Mouse (Mus musculus): ENCODE measurements around the gene Fanca. TPM values are rescaled to one million over a fixed set of nuclear protein-coding genes. Genes with fewer than 3 reads are reported as not detected.

The Fanca gene
- polyA plus RNA-seq, 1 experiment from 2014 or later, result 15.2 TPM

DNA sequence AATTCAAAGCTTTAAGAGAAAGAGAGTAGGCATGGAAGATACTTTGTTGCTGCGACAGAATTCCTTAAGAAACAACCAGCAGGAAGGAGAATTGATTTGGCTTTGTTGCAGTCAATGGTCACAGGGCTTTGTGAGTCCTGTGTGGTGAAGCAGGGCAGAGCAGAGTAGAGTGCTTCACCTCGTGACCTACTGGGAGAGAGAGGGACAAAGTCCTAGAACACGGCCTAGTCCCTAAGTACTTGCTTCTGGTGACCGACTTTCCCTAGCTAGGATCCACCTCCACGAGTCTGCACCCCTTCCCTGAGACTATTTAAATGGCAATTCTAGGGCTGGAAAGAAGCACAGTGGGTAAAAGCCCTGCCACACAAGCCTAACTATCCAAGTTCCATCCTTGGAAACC lies 11.6 kb upstream of the Fanca start:
- H3K27ac ChIP-seq (replicated peaks), result no peak overlapping the region
- H3K4me2 ChIP-seq (replicated peaks), result no peak overlapping the region
- no peak overlapping the region for H3K4me3 ChIP-seq
- no peaks in the 10 kb centered on the region for H3K36me3 ChIP-seq
- H3K9ac ChIP-seq (replicated peaks), result no peak overlapping the region
- WGBS, result 76% methylated on average over 5 of the region's 5 CpGs
- peaks cover 24% of the 10 kb centered on the region for H3K4me1 ChIP-seq
- no peaks in the 10 kb centered on the region; the same call in 1 of the 2 replicates for H3K27me3 ChIP-seq
- H3K9me3 ChIP-seq, result no peaks in the 10 kb centered on the region
- no peak for ATAC-seq (replicated peaks)

DNA sequence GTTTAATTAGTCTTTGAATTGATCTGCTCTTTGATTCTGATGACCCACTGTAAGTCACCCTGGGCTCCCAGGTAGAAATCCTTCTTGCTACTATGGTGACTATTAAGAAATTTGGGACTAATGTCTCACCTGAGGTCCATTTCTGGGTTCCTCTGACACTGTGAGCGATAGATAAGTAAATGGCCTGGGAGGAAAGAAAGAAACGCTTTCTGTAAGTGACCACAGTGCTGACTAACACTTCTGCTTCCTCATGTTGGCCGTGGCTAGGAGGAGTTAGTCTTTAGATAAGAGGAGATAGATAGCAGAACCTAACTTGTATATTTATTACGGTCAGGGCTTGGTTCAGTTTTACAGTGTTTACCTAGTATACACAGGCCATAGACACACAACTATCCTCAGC lies 11.0 kb upstream of the Fanca start:
- no peak overlapping the region for H3K4me3 ChIP-seq
- no peak overlapping the region for H3K9ac ChIP-seq (replicated peaks)
- H3K27me3 ChIP-seq, result no peaks in the 10 kb centered on the region; the same call in 1 of the 2 replicates
- no peaks in the 10 kb centered on the region for H3K36me3 ChIP-seq
- H3K4me1 ChIP-seq, result peaks cover 18% of the 10 kb centered on the region
- no peak for ATAC-seq (replicated peaks)
- H3K9me3 ChIP-seq, result no peaks in the 10 kb centered on the region
- 85% methylated on average over 4 of the region's 4 CpGs for WGBS
- no peak overlapping the region for H3K4me2 ChIP-seq (replicated peaks)
- H3K27ac ChIP-seq (replicated peaks), result no peak overlapping the region

DNA sequence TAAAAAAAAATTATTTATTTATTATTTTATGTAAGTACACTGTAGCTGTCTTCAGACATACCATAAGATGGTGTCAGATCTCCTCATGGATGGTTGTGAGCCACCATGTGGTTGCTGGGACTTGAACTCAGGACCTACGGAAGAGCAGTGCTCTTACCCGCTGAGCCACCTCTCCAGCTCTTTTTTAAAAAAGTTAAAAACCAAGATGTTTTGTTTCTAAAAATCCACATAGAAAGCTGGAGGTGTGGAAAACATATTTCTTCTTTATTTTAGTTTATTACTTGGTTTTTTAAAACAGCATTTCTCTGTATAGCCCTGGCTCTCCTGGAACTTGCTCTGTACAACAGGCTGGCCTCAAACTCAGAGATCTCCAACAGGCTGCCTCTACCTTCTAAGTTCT lies 10.2 kb upstream of the Fanca start:
- no peak overlapping the region for H3K4me3 ChIP-seq
- H3K4me2 ChIP-seq (replicated peaks), result no peak overlapping the region
- 95% methylated on average over 2 of the region's 2 CpGs for WGBS
- no peak overlapping the region for H3K9ac ChIP-seq (replicated peaks)
- ATAC-seq (replicated peaks), result no peak
- H3K27ac ChIP-seq (replicated peaks), result no peak overlapping the region
- no peaks in the 10 kb centered on the region for H3K9me3 ChIP-seq
- no peaks in the 10 kb centered on the region; the same call in 1 of the 2 replicates for H3K27me3 ChIP-seq
- H3K4me1 ChIP-seq, result peaks cover 10% of the 10 kb centered on the region; the same call in 1 of the 2 replicates
- H3K36me3 ChIP-seq, result no peaks in the 10 kb centered on the region

DNA sequence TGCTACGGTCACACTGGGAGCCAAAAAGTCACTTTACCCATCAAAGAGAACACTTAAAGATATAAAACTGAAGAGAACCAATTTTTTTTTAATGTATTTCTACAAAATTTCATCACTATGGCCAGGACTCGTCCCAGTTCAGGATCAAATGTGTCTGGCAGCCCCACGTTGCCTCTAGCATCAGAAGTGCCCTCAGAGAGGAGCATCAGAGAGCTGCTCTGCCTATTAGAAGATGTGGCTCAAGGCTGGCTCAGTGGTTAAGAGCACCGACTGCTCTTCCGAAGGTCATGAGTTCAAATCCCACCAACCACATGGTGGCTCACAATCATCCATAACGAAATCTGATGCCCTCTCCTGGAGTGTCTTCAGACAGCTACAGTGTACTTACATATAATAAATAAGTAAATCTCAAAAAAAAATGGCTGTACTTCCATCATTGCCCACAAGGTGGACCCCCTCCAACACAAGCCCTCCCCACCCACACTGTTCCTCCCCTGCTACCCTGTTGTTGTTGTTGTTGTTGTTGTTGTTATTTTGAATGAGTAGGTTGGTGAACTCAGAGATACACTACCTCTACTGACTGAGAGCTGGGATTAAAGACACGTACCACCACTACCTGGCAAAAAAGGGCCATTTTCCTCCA lies 1.3 kb upstream of the Fanca start:
- no peak for ATAC-seq (replicated peaks)
- Histone ChIP-seq H3K4me1 (peaks cover 18% of the 10 kb centered on the region), H3K4me3 (no peak overlapping the region), H3K27me3 (no peaks in the 10 kb centered on the region), H3K4me2 (replicated peaks) (no peak overlapping the region), H3K9ac (replicated peaks) (no peak overlapping the region), H3K9me3 (no peaks in the 10 kb centered on the region), H3K36me3 (no peaks in the 10 kb centered on the region), H3K27ac (replicated peaks) (no peak overlapping the region)
- WGBS, result 32% methylated on average over 7 of the region's 7 CpGs

DNA sequence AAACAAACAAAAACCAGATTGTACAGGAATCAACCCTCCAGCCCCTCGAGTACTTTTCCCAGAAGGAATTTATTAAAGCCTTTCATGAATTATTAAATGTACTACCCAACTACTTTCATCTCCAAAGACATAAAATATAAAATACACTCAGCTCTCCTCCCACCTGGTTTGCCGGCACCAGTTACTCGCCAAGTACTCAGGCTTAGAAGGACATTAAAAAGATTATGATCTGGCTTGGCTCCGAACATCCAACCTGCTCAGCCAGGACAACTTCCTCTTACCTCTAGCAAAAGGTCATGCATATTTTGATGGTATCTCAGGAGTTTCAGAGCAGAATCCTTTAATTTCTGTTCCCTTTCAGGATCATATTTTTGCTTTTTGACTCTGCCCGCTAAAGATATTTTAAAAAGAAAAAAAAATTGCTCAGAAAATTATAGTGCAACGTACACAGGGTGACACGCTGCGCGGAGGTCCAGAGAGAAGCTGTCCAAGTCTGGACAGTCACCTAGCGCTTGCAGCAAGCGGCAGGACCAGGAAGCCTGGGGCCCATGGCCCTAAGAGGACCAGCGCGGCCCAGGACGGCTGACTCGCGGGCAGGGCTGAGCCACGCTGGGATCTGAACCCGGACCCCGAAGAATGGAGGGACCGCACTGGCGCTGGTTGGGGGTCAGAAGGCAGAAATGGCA lies 452 bp downstream of the Fanca start:
- H3K4me3 ChIP-seq, result peak overlapping the region; percentile 50
- 8% methylated on average over 21 of the region's 21 CpGs for WGBS
- H3K9me3 ChIP-seq, result no peaks in the 10 kb centered on the region
- no peaks in the 10 kb centered on the region for H3K36me3 ChIP-seq
- no peak overlapping the region for H3K27ac ChIP-seq (replicated peaks)
- peaks cover 18% of the 10 kb centered on the region for H3K4me1 ChIP-seq
- peak; percentile 73; the same call in 1 of the 2 replicates for ATAC-seq (replicated peaks)
- no peaks in the 10 kb centered on the region for H3K27me3 ChIP-seq
- peak overlapping the region; percentile 46 for H3K9ac ChIP-seq (replicated peaks)
- peak overlapping the region; percentile 66 for H3K4me2 ChIP-seq (replicated peaks)

DNA sequence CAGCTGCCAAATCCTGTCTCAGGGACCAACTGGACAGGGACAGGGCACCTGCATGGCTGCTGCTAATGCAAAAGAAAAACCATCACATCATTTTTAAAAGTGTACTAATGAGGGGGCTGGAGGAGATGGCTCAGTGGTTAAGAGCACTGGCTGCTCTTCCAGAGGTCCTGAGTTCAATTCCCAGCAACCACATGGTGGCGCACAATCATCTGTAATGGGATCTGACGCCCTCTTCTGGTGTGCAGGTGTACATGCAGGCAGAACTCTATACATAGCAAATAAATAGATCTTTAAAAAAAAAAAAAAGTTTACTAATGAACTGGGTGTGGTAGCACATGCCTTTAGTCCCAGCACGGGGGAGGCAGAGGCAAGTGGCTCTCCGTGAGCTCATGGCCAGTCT lies 9.6 kb downstream of the Fanca start:
- Histone ChIP-seq H3K4me3 (no peak overlapping the region), H3K4me2 (replicated peaks) (no peak overlapping the region), H3K9ac (replicated peaks) (no peak overlapping the region), H3K36me3 (no peaks in the 10 kb centered on the region; the same call in 1 of the 2 replicates), H3K27me3 (no peaks in the 10 kb centered on the region), H3K4me1 (no peaks in the 10 kb centered on the region), H3K27ac (replicated peaks) (no peak overlapping the region), H3K9me3 (no peaks in the 10 kb centered on the region)
- ATAC-seq (replicated peaks), result no peak
- WGBS, result 67% methylated on average over 4 of the region's 4 CpGs

DNA sequence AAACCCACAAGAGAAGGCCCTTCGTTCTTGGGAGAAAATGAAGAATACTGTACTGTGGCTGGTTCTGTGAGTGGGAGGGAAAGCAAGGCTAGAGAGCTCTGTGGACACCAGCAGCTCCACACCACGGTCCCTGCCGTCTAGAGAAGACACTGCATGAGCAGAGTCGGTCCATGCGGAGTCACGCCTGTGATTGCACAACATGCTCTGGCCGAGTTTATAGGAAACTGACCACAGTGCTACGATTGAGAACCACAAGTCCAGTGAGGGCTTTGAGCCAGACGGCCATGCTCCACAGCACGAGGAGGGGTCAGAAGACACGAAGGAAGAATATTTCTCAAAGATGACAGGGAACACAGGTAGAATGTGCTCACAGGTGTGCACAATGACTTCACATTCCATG lies 20.1 kb downstream of the Fanca start:
- 95% methylated on average over 11 of the region's 11 CpGs for WGBS

DNA sequence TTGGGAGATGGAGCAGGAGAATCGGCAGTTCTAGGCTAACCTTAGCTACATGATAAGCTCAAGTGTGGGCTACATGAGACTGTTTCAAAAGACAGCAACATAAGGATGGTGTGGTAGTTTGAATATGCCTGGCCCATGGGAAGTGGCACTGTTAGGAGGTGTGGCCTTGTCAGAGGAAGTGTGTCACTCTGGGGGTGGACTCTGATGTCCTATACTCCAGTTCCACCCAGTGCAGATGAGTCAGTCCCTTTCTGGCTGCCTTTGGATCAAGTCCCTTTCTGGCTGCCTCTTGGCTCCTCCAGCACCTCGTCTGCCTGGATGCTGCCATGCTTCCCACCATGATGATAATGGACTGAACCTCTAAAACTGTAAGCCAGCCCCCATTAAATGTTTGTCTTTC lies 25.6 kb downstream of the Fanca start:
- no peak for ATAC-seq (replicated peaks)
- no peaks in the 10 kb centered on the region for H3K27me3 ChIP-seq
- H3K4me1 ChIP-seq, result no peaks in the 10 kb centered on the region
- no peak overlapping the region for H3K27ac ChIP-seq (replicated peaks)
- H3K4me2 ChIP-seq (replicated peaks), result no peak overlapping the region
- no peaks in the 10 kb centered on the region for H3K9me3 ChIP-seq
- no peak overlapping the region for H3K9ac ChIP-seq (replicated peaks)
- 96% methylated on average over 2 of the region's 2 CpGs for WGBS
- H3K4me3 ChIP-seq, result no peak overlapping the region
- H3K36me3 ChIP-seq, result no peaks in the 10 kb centered on the region

More for the DNA sequence above, 20.1 kb downstream of the Fanca start:
- H3K27ac ChIP-seq (replicated peaks), result no peak overlapping the region
- H3K36me3 ChIP-seq, result no peaks in the 10 kb centered on the region
- no peak overlapping the region for H3K9ac ChIP-seq (replicated peaks)
- H3K4me2 ChIP-seq (replicated peaks), result no peak overlapping the region
- H3K4me3 ChIP-seq, result no peak overlapping the region
- no peaks in the 10 kb centered on the region for H3K27me3 ChIP-seq
- no peaks in the 10 kb centered on the region for H3K4me1 ChIP-seq
- no peak for ATAC-seq (replicated peaks)
- H3K9me3 ChIP-seq, result no peaks in the 10 kb centered on the region

DNA sequence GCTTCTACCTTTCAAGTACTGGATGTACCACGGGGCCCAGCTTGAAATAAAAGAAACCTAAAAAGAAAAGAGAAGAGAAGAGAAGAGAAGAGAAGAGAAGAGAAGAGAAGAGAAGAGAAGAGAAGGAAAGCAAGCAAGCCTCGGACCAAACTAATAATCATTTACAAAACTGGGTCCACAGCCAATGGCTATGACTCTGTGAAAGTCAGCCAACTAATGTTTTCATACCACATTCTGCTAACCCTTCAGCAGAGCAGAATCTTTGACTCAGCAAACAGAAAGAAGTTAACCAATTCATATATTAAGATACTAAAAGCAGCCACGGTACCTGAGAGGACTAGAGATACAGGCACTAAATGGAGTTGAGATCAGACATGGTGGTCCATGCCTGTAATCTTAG lies 26.1 kb downstream of the Fanca start:
- H3K36me3 ChIP-seq, result no peaks in the 10 kb centered on the region
- H3K4me1 ChIP-seq, result no peaks in the 10 kb centered on the region
- 89% methylated on average over 3 of the region's 3 CpGs for WGBS
- no peak overlapping the region for H3K4me3 ChIP-seq
- ATAC-seq (replicated peaks), result no peak
- H3K4me2 ChIP-seq (replicated peaks), result no peak overlapping the region
- H3K9me3 ChIP-seq, result no peaks in the 10 kb centered on the region
- no peaks in the 10 kb centered on the region for H3K27me3 ChIP-seq
- no peak overlapping the region for H3K9ac ChIP-seq (replicated peaks)
- no peak overlapping the region for H3K27ac ChIP-seq (replicated peaks)

DNA sequence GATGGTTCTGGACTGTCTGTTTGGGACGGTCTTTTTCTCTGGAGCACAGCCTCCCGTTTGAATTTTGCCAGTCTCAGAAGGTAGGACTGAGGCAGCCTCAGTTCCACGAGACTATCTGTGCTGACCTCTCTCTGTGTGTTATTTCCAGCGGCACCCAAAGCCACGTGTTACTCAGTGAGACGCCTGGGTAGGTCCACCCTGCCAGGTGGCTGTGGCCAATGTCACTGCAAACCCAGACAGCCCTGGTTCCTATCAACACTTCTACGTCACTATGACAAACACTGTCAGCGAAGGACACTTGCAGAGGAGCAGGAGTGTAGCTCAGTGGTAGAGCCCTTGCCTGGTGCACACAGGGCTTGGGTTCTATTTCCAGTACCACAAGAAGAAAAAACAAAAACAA lies 26.7 kb downstream of the Fanca start:
- Histone ChIP-seq H3K4me2 (replicated peaks) (no peak overlapping the region), H3K27ac (replicated peaks) (no peak overlapping the region), H3K9ac (replicated peaks) (no peak overlapping the region), H3K27me3 (no peaks in the 10 kb centered on the region), H3K36me3 (no peaks in the 10 kb centered on the region), H3K4me3 (no peak overlapping the region), H3K9me3 (no peaks in the 10 kb centered on the region), H3K4me1 (no peaks in the 10 kb centered on the region)
- ATAC-seq (replicated peaks), result no peak
- 92% methylated on average over 8 of the region's 8 CpGs for WGBS

DNA sequence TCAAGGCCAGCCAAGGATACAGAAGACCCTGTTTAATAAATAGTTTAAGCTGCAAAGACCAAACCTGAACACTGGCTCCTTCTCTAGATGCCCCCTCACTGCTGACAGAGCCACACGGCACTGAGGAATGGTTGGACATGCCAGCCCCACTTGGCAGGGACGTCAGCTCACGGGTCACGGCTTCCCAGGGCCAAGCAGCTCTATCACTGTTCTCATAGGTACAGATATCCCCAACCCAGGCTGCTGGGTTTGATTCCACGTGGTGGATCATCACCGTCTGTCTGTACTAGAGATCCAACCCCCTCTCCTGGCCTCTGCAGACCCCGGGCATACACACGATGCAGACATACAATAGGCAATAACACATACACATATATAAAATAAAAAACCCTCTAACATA lies 27.7 kb downstream of the Fanca start:
- Histone ChIP-seq H3K4me1 (no peaks in the 10 kb centered on the region), H3K27me3 (no peaks in the 10 kb centered on the region), H3K4me2 (replicated peaks) (no peak overlapping the region), H3K9me3 (no peaks in the 10 kb centered on the region), H3K4me3 (no peak overlapping the region), H3K27ac (replicated peaks) (no peak overlapping the region), H3K9ac (replicated peaks) (no peak overlapping the region), H3K36me3 (no peaks in the 10 kb centered on the region)
- WGBS, result 95% methylated on average over 8 of the region's 8 CpGs
- ATAC-seq (replicated peaks), result no peak

DNA sequence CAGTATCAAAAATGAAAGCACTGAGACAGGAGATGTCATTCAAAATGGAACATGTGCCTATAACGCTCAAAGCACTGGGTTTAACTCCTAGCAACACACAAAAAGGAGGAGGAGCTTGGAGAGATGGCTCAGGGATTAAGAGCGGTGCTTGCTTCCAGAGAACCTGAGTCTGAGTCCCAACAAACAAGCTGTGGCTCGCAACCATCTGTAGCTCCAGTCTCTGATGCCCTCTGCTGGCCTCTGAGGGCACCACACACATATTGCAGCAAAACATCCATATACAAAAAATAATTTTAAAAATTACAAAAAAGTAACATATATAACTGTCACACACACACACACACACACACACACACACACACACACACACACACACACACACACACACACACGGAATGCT lies 28.2 kb downstream of the Fanca start:
- Histone ChIP-seq H3K9me3 (no peaks in the 10 kb centered on the region), H3K4me3 (no peak overlapping the region), H3K4me1 (no peaks in the 10 kb centered on the region), H3K9ac (replicated peaks) (no peak overlapping the region), H3K27me3 (no peaks in the 10 kb centered on the region), H3K36me3 (no peaks in the 10 kb centered on the region), H3K27ac (replicated peaks) (no peak overlapping the region), H3K4me2 (replicated peaks) (no peak overlapping the region)
- no peak for ATAC-seq (replicated peaks)
- WGBS, result 66% methylated on average over 4 of the region's 4 CpGs

DNA sequence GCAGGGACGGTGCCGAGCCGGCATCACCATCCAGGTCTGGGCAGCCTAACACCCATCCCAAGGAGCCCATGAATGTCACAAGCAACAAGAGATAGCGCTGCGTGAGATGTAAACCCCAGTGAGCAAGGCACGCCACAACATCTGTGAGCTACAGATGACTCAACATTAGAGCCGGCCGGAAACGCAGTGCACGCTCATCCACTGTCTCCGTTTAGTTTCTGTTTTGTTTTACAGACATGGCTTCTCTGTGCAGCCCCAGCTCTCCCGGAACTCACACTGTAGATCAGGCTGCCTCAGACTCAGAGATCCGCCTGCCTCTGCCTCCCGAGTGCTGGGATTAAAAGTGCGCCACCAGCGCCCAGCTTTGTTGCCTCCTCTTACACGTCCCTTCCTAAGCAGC lies 31.0 kb downstream of the Fanca start:
- H3K27ac ChIP-seq (replicated peaks), result no peak overlapping the region
- no peak for ATAC-seq (replicated peaks)
- WGBS, result 94% methylated on average over 17 of the region's 17 CpGs
- H3K9ac ChIP-seq (replicated peaks), result no peak overlapping the region
- H3K27me3 ChIP-seq, result no peaks in the 10 kb centered on the region
- H3K9me3 ChIP-seq, result no peaks in the 10 kb centered on the region
- no peaks in the 10 kb centered on the region for H3K36me3 ChIP-seq
- H3K4me1 ChIP-seq, result no peaks in the 10 kb centered on the region
- H3K4me2 ChIP-seq (replicated peaks), result no peak overlapping the region
- no peak overlapping the region for H3K4me3 ChIP-seq

Data from forebrain, embryonic 15.5 days (tissue).